Comparison of ENCODE assay signal across 35 mouse cellular contexts in genomic region chr15:78351586-78352165, GRCm38 (mm10). TPM values are rescaled to one million over a fixed set of nuclear protein-coding genes. Genes with fewer than 3 reads are reported as not detected.
DNase-seq lines count a peak whose midpoint lies in the region; ATAC-seq and TF ChIP-seq lines count a peak whose summit lies in the region.
"Had no signal": no experiment of that assay in that cellular context is flagged by ENCODE, and none has a peak within 500 bp of the region (broad histone marks: within the 10 kb centered on the region; RNA-seq: fewer than 3 reads in every experiment).

No protein-coding gene starts in this region.

- H3K9me3 ChIP-seq in liver, embryonic 11.5 days (ENCODE audit: control insufficient read depth, low read length), result no peaks in the 10 kb centered on the region
- H3K9me3 ChIP-seq in intestine, embryonic 15.5 days, result no peaks in the 10 kb centered on the region
- H3K9me3 ChIP-seq: embryonic facial prominence, embryonic 12.5 days; heart, embryonic 13.5 days; kidney, embryonic 15.5 days; midbrain, embryonic 12.5 days; neural tube, embryonic 12.5 days; stomach, embryonic 15.5 days had no signal

- no peaks in the 10 kb centered on the region for H3K27me3 ChIP-seq in liver, adult 2 months (ENCODE audit: control insufficient read depth, insufficient read depth, low read length)
- no peaks in the 10 kb centered on the region for H3K27me3 ChIP-seq in liver, embryonic 11.5 days (replicated peaks; ENCODE audit: control insufficient read depth, insufficient read depth, low read length)
- H3K27me3 ChIP-seq in intestine, embryonic 15.5 days (replicated peaks), result peaks cover 38% of the 10 kb centered on the region
- H3K27me3 ChIP-seq: embryonic facial prominence, embryonic 12.5 days; kidney, embryonic 15.5 days; midbrain, embryonic 12.5 days; neural tube, embryonic 12.5 days; stomach, embryonic 15.5 days had no signal

- H3K4me2 ChIP-seq in liver, embryonic 11.5 days, result no peak overlapping the region
- H3K4me2 ChIP-seq in intestine, embryonic 15.5 days (replicated peaks), result no peak overlapping the region
- H3K4me2 ChIP-seq: embryonic facial prominence, embryonic 12.5 days; heart, embryonic 13.5 days; hindbrain, embryonic 14.5 days; kidney, embryonic 15.5 days; lung, embryonic 14.5 days; midbrain, embryonic 12.5 days; neural tube, embryonic 12.5 days; stomach, embryonic 15.5 days had no signal

- no peak for DNase-seq in gastrocnemius, adult 2 months
- no peak for DNase-seq in gastrocnemius, postnatal 10 days
- DNase-seq in liver, adult 2 months (ENCODE audit: extremely low read depth, low read depth, low spot score), result peak; percentile 64
- no peak for DNase-seq in liver, embryonic 11.5 days (ENCODE audit: low spot score)
- peak; percentile 6 for DNase-seq in 3T3-L1 (ENCODE audit: low read depth, low spot score)
- DNase-seq in cerebellum, postnatal 36 days, result no peak
- DNase-seq: adrenal gland, adult 2 months; adrenal gland, postnatal 36 days; cerebellum, adult 8-10 months; embryo, embryonic 11 days; gastrocnemius, postnatal 36 days; heart, postnatal 10 days; kidney, adult 11 months; kidney, postnatal 25 days; left cerebral cortex, postnatal 4 days; lung, embryonic 14.5 days had no signal

- H3K79me2 ChIP-seq in liver, adult 2 months (ENCODE audit: control insufficient read depth, insufficient read depth, low read length), result no peaks in the 10 kb centered on the region

- intact Hi-C loops in gastrocnemius, adult 2 months (cut with DNase I), result no loop called here

- peaks cover 5% of the 10 kb centered on the region for H3K4me1 ChIP-seq in liver, adult 2 months (ENCODE audit: control insufficient read depth, insufficient read depth, low read length)
- H3K4me1 ChIP-seq in liver, embryonic 11.5 days (replicated peaks; ENCODE audit: control insufficient read depth, insufficient read depth, low read length), result no peaks in the 10 kb centered on the region
- peaks cover 1% of the 10 kb centered on the region for H3K4me1 ChIP-seq in bone marrow, adult 2 months (ENCODE audit: control insufficient read depth, insufficient read depth, low read length)
- H3K4me1 ChIP-seq in intestine, embryonic 15.5 days (replicated peaks), result no peaks in the 10 kb centered on the region
- H3K4me1 ChIP-seq: embryonic facial prominence, embryonic 12.5 days; heart, embryonic 13.5 days; kidney, embryonic 15.5 days; midbrain, embryonic 12.5 days; neural tube, embryonic 12.5 days; stomach, embryonic 15.5 days had no signal

- peak overlapping the region; percentile 38; the same call in 1 of the 2 replicates for H3K27ac ChIP-seq in gastrocnemius, adult 2 months
- H3K27ac ChIP-seq in liver, adult 2 months (replicated peaks; ENCODE audit: insufficient read depth, low read depth, low read length), result peak overlapping the region; percentile 9; the same call in 1 of the 2 replicates
- H3K27ac ChIP-seq in liver, embryonic 11.5 days (ENCODE audit: low read depth, low read length), result no peak overlapping the region
- H3K27ac ChIP-seq in bone marrow, adult 2 months (ENCODE audit: control insufficient read depth, insufficient read depth, low read depth, low read length, poor library complexity), result 0 out of 2 replicates have a peak overlapping the region, but pooled peaks have one; percentile 26
- H3K27ac ChIP-seq in intestine, embryonic 15.5 days, result no peak overlapping the region
- H3K27ac ChIP-seq: embryonic facial prominence, embryonic 12.5 days; heart, embryonic 13.5 days; hindbrain, embryonic 14.5 days; kidney, embryonic 15.5 days; liver, embryonic 14.5 days; midbrain, embryonic 12.5 days; neural tube, embryonic 12.5 days; stomach, embryonic 15.5 days had no signal

- WGBS in liver, adult 2 months, result 29% methylated on average over 3 of the region's 3 CpGs
- 53% methylated on average over 3 of the region's 3 CpGs for WGBS in liver, embryonic 11.5 days
- WGBS in bone marrow, adult 2 months, result 39% methylated on average over 3 of the region's 3 CpGs
- 55% methylated on average over 3 of the region's 3 CpGs for WGBS in intestine, embryonic 15.5 days

- no peak overlapping the region for H3K4me3 ChIP-seq in gastrocnemius, adult 2 months
- H3K4me3 ChIP-seq in liver, adult 2 months (ENCODE audit: insufficient read depth, low read depth, low read length), result no peak overlapping the region
- no peak overlapping the region for H3K4me3 ChIP-seq in liver, embryonic 11.5 days (ENCODE audit: low read depth, low read length)
- H3K4me3 ChIP-seq in bone marrow, adult 2 months (replicated peaks; ENCODE audit: control insufficient read depth, low read depth, low read length), result no peak overlapping the region
- H3K4me3 ChIP-seq in intestine, embryonic 15.5 days (replicated peaks), result no peak overlapping the region
- H3K4me3 ChIP-seq: embryonic facial prominence, embryonic 12.5 days; heart, embryonic 13.5 days; kidney, embryonic 15.5 days; midbrain, embryonic 12.5 days; myocyte; neural tube, embryonic 12.5 days; stomach, embryonic 15.5 days had no signal

- no peak for ATAC-seq in liver, embryonic 11.5 days (replicated peaks; ENCODE audit: low FRiP score)
- ATAC-seq in intestine, embryonic 15.5 days, result no peak
- ATAC-seq: forebrain, embryonic 14.5 days had no signal

- no peak overlapping the region for H3K9ac ChIP-seq in liver, adult 2 months (ENCODE audit: low read depth, low read length)
- H3K9ac ChIP-seq in liver, embryonic 11.5 days (ENCODE audit: low read depth, low read length), result no peak overlapping the region
- no peak overlapping the region for H3K9ac ChIP-seq in intestine, embryonic 15.5 days
- H3K9ac ChIP-seq: embryonic facial prominence, embryonic 12.5 days; heart, embryonic 13.5 days; hindbrain, embryonic 14.5 days; kidney, embryonic 15.5 days; liver, embryonic 14.5 days; lung, embryonic 14.5 days; midbrain, embryonic 12.5 days; neural tube, embryonic 12.5 days; stomach, embryonic 15.5 days had no signal

- no peak for TF ChIP-seq CTCF in gastrocnemius, adult 2 months (IDR thresholded peaks at IDR 0.05)
- TF ChIP-seq CTCF in liver, adult 2 months (IDR thresholded peaks at IDR 0.05; ENCODE audit: low read depth, low read length), result no peak
- no peak for TF ChIP-seq CTCF in bone marrow, adult 2 months (IDR thresholded peaks at IDR 0.05; ENCODE audit: control insufficient read depth, insufficient read depth, low read length)

- TF ChIP-seq POLR2A in liver, adult 2 months (IDR thresholded peaks at IDR 0.05; ENCODE audit: extremely low read depth, insufficient read depth, low read length), result no peak
- TF ChIP-seq POLR2A in bone marrow, adult 2 months (IDR thresholded peaks at IDR 0.05; ENCODE audit: borderline replicate concordance, control insufficient read depth, low read depth, low read length), result no peak

- no peaks in the 10 kb centered on the region for H3K36me3 ChIP-seq in liver, adult 2 months (ENCODE audit: control insufficient read depth, insufficient read depth, low read length)
- H3K36me3 ChIP-seq in liver, embryonic 11.5 days (ENCODE audit: control insufficient read depth, insufficient read depth, low read length), result no peaks in the 10 kb centered on the region
- no peaks in the 10 kb centered on the region for H3K36me3 ChIP-seq in intestine, embryonic 15.5 days
- H3K36me3 ChIP-seq: embryonic facial prominence, embryonic 12.5 days; heart, embryonic 13.5 days; kidney, embryonic 15.5 days; midbrain, embryonic 12.5 days; neural tube, embryonic 12.5 days; stomach, embryonic 15.5 days had no signal

RNA-seq across cellular contexts. Expression of gene Csf2rb, which starts 26.1 kb away (rescaled TPM):
- total RNA-seq in gastrocnemius, adult 2 months (2021), result 1 to 10 TPM in 1 of 2 experiments, under 1 TPM in 1; 0.86 to 1.0 TPM
- total RNA-seq in gastrocnemius, postnatal 10 days (2021), result 1 to 10 TPM; 4.0 to 4.4 TPM
- 1.8 and 3.2 TPM in 2 replicates for total RNA-seq in liver, adult 2 months (2014; rRNA removed)
- 2.1 and 3.6 TPM in 2 replicates for polyA plus RNA-seq in liver, adult 2 months (2012; rRNA removed)
- polyA plus RNA-seq in liver, embryonic 11.5 days (2014; fragmentation: Nextera tagmentation; extraction: Ambion mirVana), result 7.7 and 9.5 TPM in 2 replicates
- 7.9 and 28.6 TPM in 2 replicates for polyA plus RNA-seq in bone marrow, adult 2 months (2011; ENCODE audit: insufficient read depth, insufficient read length, low replicate concordance, missing spikeins)
- polyA plus RNA-seq in intestine, embryonic 15.5 days (2015; fragmentation: Nextera tagmentation; extraction: Ambion mirVana), result 1.4 and 2.0 TPM in 2 replicates

RNA-seq across cellular contexts. Expression of gene Tex33, which starts 44.0 kb away (rescaled TPM):
- not detected for total RNA-seq in gastrocnemius, adult 2 months (2021)
- total RNA-seq in gastrocnemius, postnatal 10 days (2021), result not detected
- not detected in 2 replicates for total RNA-seq in liver, adult 2 months (2014; rRNA removed)
- polyA plus RNA-seq in liver, adult 2 months (2012; rRNA removed), result not detected in 2 replicates
- not detected in 2 replicates for polyA plus RNA-seq in liver, embryonic 11.5 days (2014; fragmentation: Nextera tagmentation; extraction: Ambion mirVana)
- not detected in 2 replicates for polyA plus RNA-seq in bone marrow, adult 2 months (2011; ENCODE audit: insufficient read depth, insufficient read length, low replicate concordance, missing spikeins)
- polyA plus RNA-seq in intestine, embryonic 15.5 days (2015; fragmentation: Nextera tagmentation; extraction: Ambion mirVana), result not detected in 2 replicates
- total RNA-seq: adrenal gland, adult 2 months; adrenal gland, postnatal 36 days; gastrocnemius, postnatal 36 days; heart, postnatal 10 days; hematopoietic stem cell, adult 5-6 weeks; layer of hippocampus, adult 8-10 months; layer of hippocampus, postnatal 25 days; left cerebral cortex, adult 8-10 months; left cerebral cortex, postnatal 4 days; midbrain, postnatal 0 days had no signal
- polyA plus RNA-seq: adrenal gland, adult 2 months; embryonic facial prominence, embryonic 12.5 days; forebrain, embryonic 14.5 days; heart, embryonic 13.5 days; hindbrain, embryonic 14.5 days; kidney, embryonic 15.5 days; limb, embryonic 14.5 days; lung, embryonic 14.5 days; midbrain, embryonic 12.5 days; myocyte; neural tube, embryonic 12.5 days; small intestine, adult 2 months; stomach, embryonic 15.5 days had no signal

RNA-seq across cellular contexts. Expression of gene Csf2rb2, which starts 46.2 kb away (rescaled TPM):
- under 1 TPM; 0.66 to 0.78 TPM for total RNA-seq in gastrocnemius, adult 2 months (2021)
- 1 to 10 TPM; 2.3 to 2.4 TPM for total RNA-seq in gastrocnemius, postnatal 10 days (2021)
- total RNA-seq in liver, adult 2 months (2014; rRNA removed), result 0.37 and 0.54 TPM in 2 replicates
- 0.47 and 1.1 TPM in 2 replicates for polyA plus RNA-seq in liver, adult 2 months (2012; rRNA removed)
- polyA plus RNA-seq in liver, embryonic 11.5 days (2014; fragmentation: Nextera tagmentation; extraction: Ambion mirVana), result 1.5 and 1.8 TPM in 2 replicates
- polyA plus RNA-seq in bone marrow, adult 2 months (2011; ENCODE audit: insufficient read depth, insufficient read length, low replicate concordance, missing spikeins), result 1.6 and 5.3 TPM in 2 replicates
- polyA plus RNA-seq in intestine, embryonic 15.5 days (2015; fragmentation: Nextera tagmentation; extraction: Ambion mirVana), result 0.38 and 0.48 TPM in 2 replicates
- polyA plus RNA-seq: forebrain, embryonic 14.5 days had no signal

RNA-seq across cellular contexts. Expression of gene Tst, which starts 54.0 kb away (rescaled TPM):
- total RNA-seq in gastrocnemius, adult 2 months (2021), result 10 to 100 TPM; 18.2 to 18.8 TPM
- 10 to 100 TPM; 18.0 to 23.3 TPM for total RNA-seq in gastrocnemius, postnatal 10 days (2021)
- 303 and 343 TPM in 2 replicates for total RNA-seq in liver, adult 2 months (2014; rRNA removed)
- polyA plus RNA-seq in liver, adult 2 months (2012; rRNA removed), result 621 and 686 TPM in 2 replicates
- 95.3 and 98.9 TPM in 2 replicates for polyA plus RNA-seq in liver, embryonic 11.5 days (2014; fragmentation: Nextera tagmentation; extraction: Ambion mirVana)
- polyA plus RNA-seq in bone marrow, adult 2 months (2011; ENCODE audit: insufficient read depth, insufficient read length, low replicate concordance, missing spikeins), result 14.5 and 23.8 TPM in 2 replicates
- polyA plus RNA-seq in intestine, embryonic 15.5 days (2015; fragmentation: Nextera tagmentation; extraction: Ambion mirVana), result 33.4 and 45.0 TPM in 2 replicates

RNA-seq across cellular contexts. Expression of gene Mpst, which starts 54.5 kb away (rescaled TPM):
- total RNA-seq in gastrocnemius, adult 2 months (2021), result 10 to 100 TPM; 61.9 to 66.9 TPM
- total RNA-seq in gastrocnemius, postnatal 10 days (2021), result 10 to 100 TPM; 34.6 to 40.5 TPM
- 86.0 and 106 TPM in 2 replicates for total RNA-seq in liver, adult 2 months (2014; rRNA removed)
- 377 and 408 TPM in 2 replicates for polyA plus RNA-seq in liver, adult 2 months (2012; rRNA removed)
- 5.1 TPM in 2 replicates for polyA plus RNA-seq in liver, embryonic 11.5 days (2014; fragmentation: Nextera tagmentation; extraction: Ambion mirVana)
- 49.5 and 50.1 TPM in 2 replicates for polyA plus RNA-seq in bone marrow, adult 2 months (2011; ENCODE audit: insufficient read depth, insufficient read length, low replicate concordance, missing spikeins)
- polyA plus RNA-seq in intestine, embryonic 15.5 days (2015; fragmentation: Nextera tagmentation; extraction: Ambion mirVana), result 2.6 and 3.1 TPM in 2 replicates

Comparison
In these comparisons a context has a peak if more than half of its experiments do, and no peak if none do; other contexts are left out.
1. DNase-seq: peak in liver, adult 2 months (single experiment) and 3T3-L1 (single experiment); none in gastrocnemius, adult 2 months (single experiment), gastrocnemius, postnatal 10 days (single experiment), liver, embryonic 11.5 days (single experiment) and cerebellum, postnatal 36 days (0 of 2).
2. H3K27ac ChIP-seq: peak in gastrocnemius, adult 2 months (single experiment), liver, adult 2 months (single experiment) and bone marrow, adult 2 months (single experiment); none in liver, embryonic 11.5 days (single experiment) and intestine, embryonic 15.5 days (single experiment).